Mouse (Mus musculus) inflammation-experienced regulatory T-cells, adult 6 months (primary cell): Measurements from ENCODE around the gene D17Wsu92e. TPM values are rescaled to one million over a fixed set of nuclear protein-coding genes. Genes with fewer than 3 reads are reported as not detected.

Source experiments
- ATAC-seq: one replicate; pipeline ENCODE4 v1.8.0; 2017
- polyA plus RNA-seq, 3 experiments: library from polyadenylated mRNA; unstranded; fragments of 100-300 nt; shearing (Covaris generic); gene quantifications; one replicate each; pipeline ENCODE4 v1.2.1; 2017

D17Wsu92e gene
- polyA plus RNA-seq, 3 experiments from 2014 or later, result 12.0 to 15.9 (median 14.3) TPM

- no peak for ATAC-seq
Observed at GRCm38 (mm10) chr17:27821407-27822338, 1.2 kb upstream of the D17Wsu92e start.

DNA sequence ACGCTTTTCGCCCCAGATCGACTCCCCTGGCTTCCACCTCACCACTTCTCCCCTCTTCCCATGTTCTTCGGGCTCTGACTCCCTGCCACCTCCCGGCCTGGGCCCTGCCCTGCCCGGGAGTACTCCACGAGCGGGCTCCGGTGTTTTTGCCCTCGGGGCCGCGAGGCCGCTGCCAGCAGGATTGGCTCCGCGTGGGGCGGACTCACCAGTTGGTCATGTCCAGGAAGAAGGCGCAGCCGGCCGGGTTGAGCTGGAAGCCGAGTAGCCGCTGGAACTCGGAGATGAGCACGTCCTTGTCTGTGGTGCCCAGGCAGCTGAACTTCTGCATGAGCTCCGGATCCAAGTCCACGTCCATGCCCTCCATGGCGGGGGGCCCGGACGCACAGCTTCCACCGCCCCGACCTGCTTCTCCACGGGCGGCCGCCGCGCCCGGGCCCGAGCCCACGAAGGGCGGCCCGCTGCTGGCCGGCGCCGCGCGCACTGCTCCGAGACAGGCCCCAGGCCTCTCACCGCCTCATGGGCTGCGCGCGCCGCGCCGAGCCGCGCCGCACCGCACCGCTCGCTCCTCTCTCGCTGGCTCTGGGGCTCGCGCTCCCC, 379 bp downstream of the D17Wsu92e start:
- ATAC-seq, result no peak

DNA sequence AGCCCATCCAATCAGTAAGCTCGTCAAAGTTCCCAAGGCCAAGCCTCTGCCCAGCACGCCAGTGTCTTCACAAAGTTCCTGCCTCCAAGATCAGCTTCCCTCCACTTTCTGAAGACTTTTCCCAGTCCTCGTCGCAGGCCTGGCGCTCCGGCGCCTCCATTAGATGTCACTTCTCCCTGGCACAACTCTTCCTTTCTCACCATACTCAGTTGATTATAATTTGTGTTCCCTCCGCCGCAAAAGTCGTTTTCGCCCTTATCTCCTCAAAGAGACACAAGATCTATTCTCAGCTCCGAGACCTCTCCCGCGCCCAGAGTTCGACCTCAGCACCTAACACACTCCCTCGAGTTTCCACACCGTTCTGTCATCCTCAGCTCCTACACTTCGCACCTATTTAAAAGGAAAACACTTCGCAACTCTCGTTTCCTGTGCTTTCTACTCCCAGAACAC, 902 bp downstream of the D17Wsu92e start:
- no peak for ATAC-seq

DNA sequence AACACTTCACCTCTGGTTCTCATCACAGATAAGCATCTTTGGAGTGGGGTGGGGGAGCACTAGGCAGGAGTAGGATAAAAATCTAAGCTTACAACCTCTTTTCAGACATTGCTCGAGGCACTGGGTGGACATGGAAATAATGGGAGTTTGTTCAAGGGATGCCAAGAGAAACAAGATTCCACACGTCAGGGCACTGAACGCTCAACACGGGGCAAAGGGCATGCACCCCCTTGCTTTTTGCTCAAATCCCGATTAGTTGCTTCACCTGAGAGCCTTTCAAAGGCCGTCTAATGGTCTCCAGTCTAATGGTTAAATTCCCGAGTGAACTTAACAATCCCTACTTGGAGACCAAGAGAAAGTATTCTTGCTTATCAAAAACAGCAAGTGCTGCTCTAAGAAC, 1.4 kb downstream of the D17Wsu92e start:
- ATAC-seq, result no peak

DNA sequence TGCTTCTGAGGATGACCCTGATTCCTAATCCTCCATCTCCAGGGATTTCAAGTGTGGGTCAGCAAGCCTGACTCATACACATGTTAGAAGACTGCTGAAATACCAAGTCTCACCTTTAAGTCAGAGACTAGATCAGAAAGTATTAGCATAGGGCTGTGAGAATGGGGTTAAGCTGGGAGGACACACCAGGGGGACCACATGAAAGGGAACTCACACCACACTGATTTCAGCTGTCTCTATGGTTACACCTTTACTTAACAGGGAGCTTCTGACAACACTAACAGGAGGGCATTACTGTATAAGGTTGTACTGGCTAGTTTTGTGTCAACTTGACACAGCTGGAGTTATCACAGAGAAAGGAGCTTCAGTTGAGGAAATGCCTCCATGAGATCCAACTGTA, 5.8 kb downstream of the D17Wsu92e start:
- ATAC-seq, result no peak

DNA sequence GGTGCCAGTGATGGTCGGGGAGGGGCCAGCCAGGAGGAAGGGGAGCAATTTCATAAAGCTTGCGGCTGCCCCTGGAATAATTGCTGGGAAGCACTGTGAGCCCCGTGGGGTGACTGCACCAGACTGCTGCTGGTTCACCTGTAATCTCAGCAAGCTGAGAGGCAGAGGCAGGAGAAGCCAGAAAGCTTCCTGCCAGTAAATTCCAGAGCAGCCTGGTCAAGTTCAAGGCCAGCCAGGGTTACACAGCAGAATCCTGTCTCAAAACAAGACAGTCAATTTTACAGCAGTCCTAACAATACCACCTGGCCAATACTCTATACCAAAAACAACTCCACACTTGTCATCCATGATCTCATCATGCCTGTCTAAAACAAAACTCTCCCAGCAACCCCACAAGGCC, 8.5 kb downstream of the D17Wsu92e start:
- no peak for ATAC-seq

GRCm38 (mm10) chr17:27810569-27811331, 9.7 kb downstream of the D17Wsu92e start:
- ATAC-seq, result no peak

DNA sequence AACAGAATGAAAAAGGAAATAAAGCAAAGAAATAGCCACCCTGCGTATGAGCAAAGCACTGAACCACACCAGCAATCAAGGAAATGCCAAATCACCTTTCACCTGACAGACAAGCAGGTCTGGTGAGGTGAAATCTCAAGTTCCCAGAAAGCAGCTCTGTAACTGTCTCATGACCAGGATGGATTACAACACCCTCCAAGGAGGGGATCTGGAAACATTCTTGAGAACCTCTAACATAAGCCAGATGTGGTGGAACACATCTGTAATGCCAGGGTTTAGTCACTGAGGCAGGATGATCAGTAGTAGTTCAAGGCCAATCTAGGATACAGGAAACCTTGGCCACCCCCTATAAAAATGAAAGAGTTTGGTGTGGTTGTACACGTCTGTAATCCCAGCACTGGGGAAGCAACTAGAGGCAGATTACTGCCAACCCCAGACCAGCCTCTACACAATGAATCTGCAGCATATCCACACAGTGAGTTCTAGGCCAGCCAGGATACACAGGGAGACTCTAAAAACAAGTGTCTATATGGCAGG, 12.8 kb downstream of the D17Wsu92e start:
- no peak for ATAC-seq

GRCm38 (mm10) chr17:27804803-27805770, 15.4 kb downstream of the D17Wsu92e start:
- no peak for ATAC-seq

DNA sequence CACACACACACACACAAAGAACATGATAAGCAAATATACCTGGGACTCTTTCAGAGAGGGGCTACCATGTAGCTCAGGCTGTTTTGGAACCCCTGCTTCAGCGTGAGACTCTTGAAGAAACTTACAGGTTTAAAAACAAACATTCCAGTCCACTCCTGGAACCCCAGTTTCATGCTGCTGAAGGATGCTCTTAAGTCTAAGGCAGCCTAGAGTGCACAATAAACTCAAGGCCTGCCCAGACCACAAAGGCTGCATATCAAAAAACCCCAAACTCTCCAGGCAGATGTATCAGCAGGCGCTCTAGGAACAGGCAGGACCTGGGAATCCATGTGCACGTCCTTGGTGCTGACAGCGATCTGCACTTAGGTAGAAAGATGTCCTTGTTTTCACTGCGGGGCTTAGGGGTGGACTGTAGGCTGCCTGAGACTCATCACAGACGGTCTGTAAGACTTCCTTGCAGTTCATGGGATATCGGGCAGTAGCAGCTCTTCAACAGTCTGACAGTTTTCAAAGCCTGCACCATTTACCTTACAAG, 16.2 kb downstream of the D17Wsu92e start:
- ATAC-seq, result no peak

DNA sequence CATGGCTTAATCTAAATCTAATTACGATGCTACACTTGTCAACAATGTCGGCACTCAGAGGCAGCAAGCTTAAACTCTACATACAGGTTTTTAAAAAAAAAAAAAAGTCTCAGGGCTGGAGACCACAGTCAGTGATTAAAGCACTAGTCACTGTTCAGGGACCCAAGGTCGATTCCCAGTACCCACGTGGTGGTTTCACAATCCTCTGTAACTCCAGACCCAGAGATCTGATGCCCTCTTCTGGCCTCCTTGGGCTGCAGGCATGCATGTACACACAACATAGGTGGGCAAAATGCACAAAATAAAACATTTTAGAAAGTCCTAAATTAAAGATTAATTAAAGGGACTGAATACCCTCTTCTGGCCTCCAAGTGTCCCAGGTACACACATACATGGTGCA, 16.7 kb downstream of the D17Wsu92e start:
- no peak for ATAC-seq

- no peak for ATAC-seq
Observed at GRCm38 (mm10) chr17:27800710-27801648, 19.5 kb downstream of the D17Wsu92e start.

DNA sequence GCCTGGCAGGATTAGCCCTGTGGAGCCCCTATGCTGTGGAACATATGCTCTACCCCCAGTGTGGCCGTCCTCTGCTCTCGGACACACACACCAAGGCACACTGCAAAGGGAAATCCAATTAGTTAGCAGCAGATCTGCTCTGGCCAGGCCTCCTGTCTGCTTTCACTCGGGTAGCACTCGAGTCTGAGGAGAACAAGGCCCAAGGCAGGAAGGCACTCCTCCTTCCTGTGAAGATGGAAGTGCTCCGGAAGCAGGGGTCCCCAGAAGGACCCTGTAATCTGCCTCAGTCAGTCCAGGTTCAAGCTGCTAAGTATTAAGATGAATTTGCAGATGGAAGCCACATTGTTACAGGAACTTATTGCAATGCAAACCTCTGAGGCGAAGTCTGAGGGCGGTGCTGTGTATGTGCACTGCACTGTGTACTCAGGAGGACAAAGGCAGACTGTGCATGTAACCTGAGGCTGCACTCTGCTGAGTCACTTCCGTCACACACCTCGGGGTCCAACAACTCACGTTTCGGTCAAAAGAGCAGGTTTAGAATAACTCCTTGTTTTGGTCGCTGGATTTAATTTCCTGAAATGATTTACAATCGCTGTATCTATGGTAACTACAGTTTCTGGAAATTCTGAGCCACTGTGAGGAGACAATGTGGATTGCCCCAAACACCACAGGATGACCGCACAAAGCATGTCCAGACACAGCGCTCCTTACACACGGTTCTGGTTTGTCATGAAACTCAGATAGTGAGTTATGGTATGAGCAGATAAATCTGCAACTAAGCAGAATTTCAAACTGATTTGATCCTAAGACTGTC, 20.5 kb downstream of the D17Wsu92e start:
- no peak for ATAC-seq

GRCm38 (mm10) chr17:27797341-27797872, 23.0 kb downstream of the D17Wsu92e start:
- ATAC-seq, result no peak

GRCm38 (mm10) chr17:27796780-27797179, 23.7 kb downstream of the D17Wsu92e start:
- no peak for ATAC-seq

DNA sequence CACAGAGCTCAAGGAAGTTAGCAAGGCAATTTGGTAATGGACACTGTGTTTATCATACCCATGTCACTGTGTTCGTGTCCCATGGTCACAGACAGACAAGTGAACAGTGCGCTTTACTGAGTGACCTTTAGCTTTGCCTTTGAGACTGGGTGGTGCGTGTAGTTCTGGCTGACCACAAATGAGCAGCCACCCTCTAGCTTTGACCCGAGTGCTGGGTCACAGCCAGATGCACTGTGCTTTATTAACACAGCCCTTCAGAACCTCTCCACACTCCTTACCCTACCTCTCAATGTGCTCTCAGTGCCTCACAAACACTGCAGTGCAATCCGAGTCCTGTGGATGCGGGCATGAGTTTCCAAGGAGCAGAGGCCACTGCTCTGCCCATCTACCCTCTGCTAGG, 27.3 kb downstream of the D17Wsu92e start:
- ATAC-seq, result no peak

DNA sequence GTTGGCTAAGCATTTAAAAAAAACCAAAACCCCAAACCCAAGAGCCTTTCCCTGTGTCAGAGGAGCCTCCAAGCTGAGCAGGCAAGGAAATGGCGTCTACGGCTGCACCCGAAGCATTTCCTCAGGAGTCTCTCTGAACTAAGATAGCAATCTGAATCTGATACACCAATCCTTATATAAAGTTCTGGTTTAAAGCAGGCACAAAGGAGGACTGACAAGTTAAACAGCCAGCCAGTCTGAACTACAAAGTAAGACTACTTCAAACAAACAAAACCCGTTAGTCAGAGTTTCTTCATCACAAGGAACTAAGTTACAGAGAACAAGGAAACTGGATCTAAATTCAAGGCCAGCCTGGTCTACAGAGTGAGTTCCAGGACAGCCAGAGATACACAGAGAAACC, 27.9 kb downstream of the D17Wsu92e start:
- ATAC-seq, result no peak

GRCm38 (mm10) chr17:27791556-27791955, 28.9 kb downstream of the D17Wsu92e start:
- no peak for ATAC-seq

DNA sequence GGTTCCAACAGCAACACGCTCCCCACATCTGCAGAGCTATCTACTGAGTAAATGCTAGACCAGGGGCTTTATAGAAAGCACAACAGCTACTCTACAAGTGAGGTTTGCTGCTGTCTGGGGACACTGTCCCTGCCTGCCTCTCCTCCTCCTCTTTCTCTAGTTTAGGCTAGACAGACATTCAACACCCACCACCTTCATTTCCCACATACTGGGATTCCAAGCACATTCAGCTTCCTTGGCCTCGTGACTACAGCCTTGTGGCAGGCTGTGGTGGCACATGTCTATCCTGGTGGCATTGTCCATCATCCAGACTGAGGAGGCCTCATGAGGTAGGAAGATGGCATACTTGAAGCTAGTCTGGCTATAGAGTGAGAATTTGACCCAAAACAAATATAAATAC, 29.5 kb downstream of the D17Wsu92e start:
- no peak for ATAC-seq
